Mouse (Mus musculus) E14TG2a.4 (cell line): ENCODE results near the gene Igsf21.

ENCODE experiments used
- H3K27me3 ChIP-seq: 2 replicates; pipeline ENCODE4 v1.6.1; 2014; ENCODE audit warnings: low read length, control low read depth; ENCODE audit not compliant: insufficient read depth
- H3K36me3 ChIP-seq: 2 replicates; pipeline ENCODE4 v1.6.1; 2014; ENCODE audit warnings: low read length, control low read depth; ENCODE audit not compliant: insufficient read depth
- H3K4me1 ChIP-seq: replicated peaks from 2 replicates; pipeline ENCODE4 v1.6.1; 2014; ENCODE audit warnings: low read depth, low read length, control low read depth
- H3K4me3 ChIP-seq: replicated peaks from 2 replicates; pipeline ENCODE4 v1.5.1; 2014; ENCODE audit warnings: mild to moderate bottlenecking, low read length
- H3K9me3 ChIP-seq: 2 replicates; pipeline ENCODE4 v1.6.1; 2014; ENCODE audit warnings: low read length, control low read depth
- CTCF ChIP-seq: conservative IDR thresholded peaks from 2 replicates; pipeline ENCODE4 v1.5.1; 2014; ENCODE audit warnings: low read length
- NANOG ChIP-seq: IDR thresholded peaks from 2 replicates; pipeline ENCODE4 v1.6.1; 2014; ENCODE audit warnings: borderline replicate concordance, low read length, mixed read lengths
- POU5F1 ChIP-seq: IDR thresholded peaks from 2 replicates; pipeline ENCODE4 v1.6.1; 2014; ENCODE audit warnings: low read length, borderline replicate concordance

Igsf21 gene

DNA sequence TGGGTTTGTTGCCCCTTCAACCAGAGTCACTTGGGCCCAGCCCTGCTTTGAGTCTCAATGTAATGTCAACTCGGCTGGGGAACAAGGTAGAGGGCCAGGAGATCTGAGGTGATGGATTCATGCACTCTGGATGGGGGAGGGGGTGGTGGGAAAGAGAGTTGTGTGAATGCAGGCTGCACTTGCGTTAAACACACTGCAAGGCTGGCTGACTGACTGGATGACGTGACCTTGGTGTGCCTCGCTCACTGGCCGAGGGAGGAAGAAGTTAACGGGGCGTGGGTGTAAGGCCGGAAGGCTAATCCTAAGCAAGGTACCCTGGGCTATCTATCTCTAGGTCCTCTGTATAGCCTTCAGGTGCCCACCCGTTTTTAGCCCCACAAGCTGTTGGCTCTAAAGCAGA lies 31.4 kb downstream of the Igsf21 start:
- peaks cover 84% of the 10 kb centered on the region for H3K4me1 ChIP-seq
- no peaks in the 10 kb centered on the region for H3K9me3 ChIP-seq
- no peaks in the 10 kb centered on the region; the same call in 1 of the 2 replicates for H3K36me3 ChIP-seq
- H3K4me3 ChIP-seq, result peak overlapping the region; percentile 41; the same call in 1 of the 2 replicates
- TF ChIP-seq CTCF (no peak), POU5F1 (no peak), NANOG (no peak)
- 0 out of 2 replicates have a peak, but pooled peaks cover 4% of the 10 kb centered on the region for H3K27me3 ChIP-seq

DNA sequence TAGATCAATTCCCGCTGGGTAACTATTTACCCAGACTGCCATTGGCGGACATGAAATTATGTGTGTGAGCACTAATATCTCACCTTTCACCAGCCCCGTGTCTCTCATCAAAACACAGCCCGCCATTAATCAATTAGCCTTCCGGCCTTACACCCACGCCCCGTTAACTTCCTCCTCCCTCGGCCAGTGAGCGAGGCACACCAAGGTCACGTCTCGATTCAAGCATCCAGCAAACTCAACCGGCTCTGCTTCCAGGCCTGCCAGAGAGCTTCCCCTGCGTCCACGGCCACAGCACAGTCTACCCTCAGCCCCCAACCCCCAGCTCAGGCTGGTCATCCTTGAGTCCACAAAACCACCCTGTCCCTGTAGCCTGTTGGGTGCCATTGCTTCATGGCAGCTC lies 32.2 kb downstream of the Igsf21 start:
- TF ChIP-seq NANOG (no peak), CTCF (no peak), POU5F1 (no peak)
- Histone ChIP-seq H3K36me3 (no peaks in the 10 kb centered on the region; the same call in 1 of the 2 replicates), H3K27me3 (0 out of 2 replicates have a peak, but pooled peaks cover 6% of the 10 kb centered on the region), H3K4me3 (peak overlapping the region; percentile 41; the same call in 1 of the 2 replicates), H3K9me3 (no peaks in the 10 kb centered on the region), H3K4me1 (peaks cover 76% of the 10 kb centered on the region)

DNA sequence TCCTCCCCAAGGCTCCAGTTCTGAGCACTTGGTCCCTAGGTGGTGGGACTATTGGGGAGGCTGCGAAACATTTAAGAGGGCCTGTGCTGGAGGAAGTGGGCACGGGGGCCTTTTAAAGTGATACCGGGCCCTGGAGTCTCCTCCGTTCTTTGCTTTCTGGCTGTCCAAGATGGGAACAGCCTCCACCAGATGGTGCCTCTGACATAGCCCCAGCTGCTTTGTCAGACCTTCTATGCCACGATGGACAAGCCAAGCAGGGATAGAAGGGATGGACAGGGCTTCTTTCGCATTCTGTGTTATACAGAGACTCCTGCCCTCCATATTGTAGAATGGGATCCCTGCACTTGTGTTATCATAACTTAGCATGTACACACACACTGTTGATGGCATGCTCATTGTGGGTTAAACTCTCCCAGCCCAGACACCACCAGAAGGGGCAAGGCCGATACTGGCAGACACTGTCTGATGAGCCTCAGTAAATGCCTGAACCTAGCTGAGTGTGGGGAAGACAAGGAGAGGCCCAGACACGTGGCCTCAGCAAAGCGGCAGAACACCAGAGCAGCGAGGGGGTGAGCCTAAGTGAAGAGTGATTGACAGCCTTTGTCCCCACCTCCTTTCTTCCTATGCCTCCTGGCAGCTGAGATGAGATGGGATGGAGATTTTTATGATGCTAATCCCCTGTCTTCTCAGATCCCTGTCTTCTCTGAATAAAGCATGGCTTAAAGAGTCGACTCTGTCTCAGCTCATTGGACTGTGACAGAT lies 36.3 kb downstream of the Igsf21 start:
- H3K27me3 ChIP-seq, result 0 out of 2 replicates have a peak, but pooled peaks cover 5% of the 10 kb centered on the region
- H3K36me3 ChIP-seq, result no peaks in the 10 kb centered on the region
- H3K4me1 ChIP-seq, result peaks cover 64% of the 10 kb centered on the region
- TF ChIP-seq NANOG (no peak), CTCF (no peak), POU5F1 (no peak)
- H3K4me3 ChIP-seq, result no peak overlapping the region
- H3K9me3 ChIP-seq, result peaks cover 5% of the 10 kb centered on the region; the same call in 1 of the 2 replicates

- Histone ChIP-seq H3K27me3 (0 out of 2 replicates have a peak, but pooled peaks cover 5% of the 10 kb centered on the region), H3K4me3 (peak overlapping the region; percentile 37), H3K9me3 (peaks cover 5% of the 10 kb centered on the region; the same call in 1 of the 2 replicates), H3K36me3 (no peaks in the 10 kb centered on the region), H3K4me1 (peaks cover 62% of the 10 kb centered on the region)
- no peak for TF ChIP-seq POU5F1
- no peak for TF ChIP-seq CTCF
- TF ChIP-seq NANOG, result no peak
Observed at GRCm38 (mm10) chr4:140205811-140206231, 40.8 kb downstream of the Igsf21 start.

- Histone ChIP-seq H3K4me3 (no peak overlapping the region), H3K36me3 (no peaks in the 10 kb centered on the region), H3K4me1 (peaks cover 67% of the 10 kb centered on the region), H3K27me3 (0 out of 2 replicates have a peak, but pooled peaks cover 3% of the 10 kb centered on the region), H3K9me3 (peaks cover 5% of the 10 kb centered on the region; the same call in 1 of the 2 replicates)
- no peak for TF ChIP-seq NANOG
Observed at GRCm38 (mm10) chr4:140204775-140205174, 41.8 kb downstream of the Igsf21 start.

DNA sequence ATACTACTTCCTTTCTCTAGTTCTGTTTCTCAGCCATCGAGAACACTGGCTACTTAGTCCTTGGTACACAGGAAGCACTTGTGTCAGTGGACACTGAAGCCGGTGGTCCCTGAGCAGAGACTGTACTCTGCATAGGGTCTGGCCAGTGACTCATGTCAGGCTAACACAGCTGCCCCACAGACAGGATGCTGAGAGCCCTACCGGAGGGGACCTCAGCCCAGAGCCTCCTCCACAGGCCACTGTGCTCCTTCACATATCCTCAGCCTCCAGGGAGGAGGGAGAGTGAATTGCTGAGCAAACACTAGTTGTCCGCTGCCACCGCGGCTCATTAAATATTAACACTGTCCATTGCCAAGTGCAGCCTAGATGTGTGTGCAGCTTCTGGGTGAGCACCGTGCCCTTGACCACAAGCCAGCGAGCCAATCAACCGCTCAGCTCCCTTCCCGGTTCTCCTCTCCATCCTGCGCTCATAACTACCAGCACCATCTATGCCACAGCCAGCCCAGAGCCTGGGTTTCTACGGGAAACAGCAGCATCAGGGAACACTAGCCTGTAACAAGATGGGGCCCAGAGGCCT lies 42.8 kb downstream of the Igsf21 start:
- 0 out of 2 replicates have a peak, but pooled peaks cover 3% of the 10 kb centered on the region for H3K27me3 ChIP-seq
- TF ChIP-seq POU5F1, result no peak
- TF ChIP-seq NANOG, result no peak
- no peak for TF ChIP-seq CTCF
- H3K4me3 ChIP-seq, result no peak overlapping the region
- H3K9me3 ChIP-seq, result peaks cover 5% of the 10 kb centered on the region; the same call in 1 of the 2 replicates
- peaks cover 68% of the 10 kb centered on the region for H3K4me1 ChIP-seq
- no peaks in the 10 kb centered on the region for H3K36me3 ChIP-seq

- 0 out of 2 replicates have a peak, but pooled peaks cover under 1% of the 10 kb centered on the region for H3K27me3 ChIP-seq
- no peaks in the 10 kb centered on the region for H3K36me3 ChIP-seq
- TF ChIP-seq CTCF (no peak), POU5F1 (no peak), NANOG (no peak)
- H3K4me3 ChIP-seq, result peak overlapping the region; percentile 52
- H3K9me3 ChIP-seq, result no peaks in the 10 kb centered on the region
- H3K4me1 ChIP-seq, result peaks cover 70% of the 10 kb centered on the region
Observed at GRCm38 (mm10) chr4:140202196-140202595, 44.4 kb downstream of the Igsf21 start.

DNA sequence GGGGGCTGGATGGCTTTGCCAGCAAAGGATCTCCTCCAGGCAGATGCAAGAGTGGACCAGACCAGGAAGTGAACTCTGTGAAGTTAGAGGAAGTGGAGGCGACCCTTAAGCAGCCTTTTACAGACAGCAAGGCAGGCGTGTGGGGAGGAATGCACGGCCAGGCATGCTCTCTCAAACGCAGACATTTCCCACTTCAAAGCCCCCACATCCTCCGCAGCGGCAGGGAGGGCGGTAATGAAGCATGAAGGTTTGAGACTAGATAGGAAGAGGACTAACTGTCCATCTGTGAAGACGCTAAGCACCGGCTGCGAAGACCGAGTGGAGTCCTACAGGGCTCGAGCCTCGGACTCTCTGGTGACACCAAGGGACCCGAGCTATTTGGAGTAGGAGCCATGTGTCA lies 46.3 kb downstream of the Igsf21 start:
- Histone ChIP-seq H3K36me3 (no peaks in the 10 kb centered on the region), H3K4me1 (peaks cover 67% of the 10 kb centered on the region), H3K9me3 (no peaks in the 10 kb centered on the region), H3K27me3 (no peaks in the 10 kb centered on the region; the same call in 1 of the 2 replicates), H3K4me3 (no peak overlapping the region)
- no peak for TF ChIP-seq CTCF
- no peak for TF ChIP-seq NANOG
- TF ChIP-seq POU5F1, result no peak
